Mouse (Mus musculus) cerebellum, adult 11-12 months (tissue): ENCODE results near the gene Hmgcll1.
A peak's percentile ranks its signal among the peaks of the same experiment; 100 is the strongest.

ENCODE experiments used
- DNase-seq: peaks from one replicate; pipeline ENCODE4 v3.0.0; 2022

Gene Hmgcll1

GRCm38 (mm10) chr9:76014631-76015531, at the start of gene Hmgcll1:
Hmgcll1 (plus strand) TSS chr9:76014855.
- peak; percentile 81 for DNase-seq

- no peak for DNase-seq
Observed at GRCm38 (mm10) chr9:75980097-75980496, 34.6 kb upstream of the Hmgcll1 start.

- no peak for DNase-seq
Observed at GRCm38 (mm10) chr9:75981139-75981538, 33.5 kb upstream of the Hmgcll1 start.

GRCm38 (mm10) chr9:75989491-75989890, 25.2 kb upstream of the Hmgcll1 start:
- DNase-seq: no peak

GRCm38 (mm10) chr9:75998791-75999350, 15.8 kb upstream of the Hmgcll1 start:
- no peak for DNase-seq

- DNase-seq: no peak
Observed at GRCm38 (mm10) chr9:76000876-76001858, 13.5 kb upstream of the Hmgcll1 start.

- DNase-seq: no peak
Observed at GRCm38 (mm10) chr9:76003066-76003465, 11.6 kb upstream of the Hmgcll1 start.

- DNase-seq: no peak
Observed at GRCm38 (mm10) chr9:76003637-76004036, 11.0 kb upstream of the Hmgcll1 start.

- no peak for DNase-seq
Observed at GRCm38 (mm10) chr9:76007342-76007970, 7.2 kb upstream of the Hmgcll1 start.

GRCm38 (mm10) chr9:76013789-76014188, 866 bp upstream of the Hmgcll1 start:
- no peak for DNase-seq

GRCm38 (mm10) chr9:76015971-76016370, 1.3 kb downstream of the Hmgcll1 start:
- DNase-seq: peak; percentile 35

GRCm38 (mm10) chr9:76016506-76016905, 1.9 kb downstream of the Hmgcll1 start:
- DNase-seq: no peak

GRCm38 (mm10) chr9:76023551-76023973, 8.9 kb downstream of the Hmgcll1 start:
- no peak for DNase-seq

GRCm38 (mm10) chr9:76024277-76025246, 9.9 kb downstream of the Hmgcll1 start:
- DNase-seq: peak; percentile 33

GRCm38 (mm10) chr9:76029471-76030199, 15.0 kb downstream of the Hmgcll1 start:
- no peak for DNase-seq

GRCm38 (mm10) chr9:76035058-76035457, 20.4 kb downstream of the Hmgcll1 start:
- DNase-seq: no peak

GRCm38 (mm10) chr9:76038327-76039103, 23.9 kb downstream of the Hmgcll1 start:
- DNase-seq: no peak

- DNase-seq: no peak
Observed at GRCm38 (mm10) chr9:76039711-76040110, 25.1 kb downstream of the Hmgcll1 start.

GRCm38 (mm10) chr9:76043341-76043740, 28.7 kb downstream of the Hmgcll1 start:
- DNase-seq: no peak

- no peak for DNase-seq
Observed at GRCm38 (mm10) chr9:76060935-76061334, 46.3 kb downstream of the Hmgcll1 start.
